Mouse (Mus musculus): Measurements from ENCODE around the gene Snapc1. TPM values are rescaled to one million over a fixed set of nuclear protein-coding genes. Genes with fewer than 3 reads are reported as not detected.

The Snapc1 gene
- polyA plus RNA-seq, 1 experiment from 2014 or later, result 20.5 TPM

GRCm38 (mm10) chr12:73949318-73950058 is 14.8 kb upstream of the Snapc1 start:
- Histone ChIP-seq H3K36me3 (replicated peaks; ENCODE audit: control insufficient read depth, insufficient read depth, low read depth, low read length) (peaks cover 2% of the 10 kb centered on the region; the same call in 1 of the 2 replicates), H3K4me3 (ENCODE audit: low read depth, low read length) (peak overlapping the region; percentile 27), H3K4me2 (ENCODE audit: low read depth, low read length) (peak overlapping the region; percentile 63), H3K27ac (replicated peaks; ENCODE audit: low read depth, low read length) (no peak overlapping the region), H3K27me3 (ENCODE audit: control insufficient read depth, insufficient read depth, low read length) (no peaks in the 10 kb centered on the region), H3K9ac (replicated peaks; ENCODE audit: low read length) (peak overlapping the region; percentile 58), H3K4me1 (ENCODE audit: control insufficient read depth, insufficient read depth, low read length) (no peaks in the 10 kb centered on the region), H3K9me3 (replicated peaks; ENCODE audit: control insufficient read depth, low read length) (no peaks in the 10 kb centered on the region)
- peak; percentile 62 for DNase-seq (ENCODE audit: low spot score)
- 7% methylated on average over 46 of the region's 46 CpGs for WGBS
- ATAC-seq (replicated peaks; ENCODE audit: insufficient number of reproducible peaks, low FRiP score, low TSS enrichment, low read depth), result peak; percentile 73

DNA sequence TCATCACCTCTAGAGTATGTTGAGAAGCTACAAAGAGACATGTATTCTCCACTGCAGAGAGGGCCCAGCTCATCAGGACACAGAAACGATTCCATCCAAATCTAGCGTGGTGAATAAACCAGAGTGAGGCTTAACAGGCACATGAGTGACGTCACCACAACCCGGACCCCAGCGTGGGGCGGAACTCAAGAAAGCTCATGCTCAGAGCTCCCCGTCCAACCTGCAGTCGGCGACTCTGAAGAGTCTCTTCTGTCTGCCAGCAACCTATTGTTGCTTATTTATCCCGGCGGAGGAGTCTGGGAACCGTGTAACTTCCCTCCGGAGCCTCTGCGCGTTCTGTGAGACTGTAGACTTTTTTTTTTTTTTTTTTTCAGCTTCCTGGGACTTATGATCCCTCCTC is 11.4 kb upstream of the Snapc1 start:
- ATAC-seq (replicated peaks; ENCODE audit: insufficient number of reproducible peaks, low FRiP score, low TSS enrichment, low read depth), result 0 out of 2 replicates have a peak, but pooled peaks have one; percentile 37
- H3K4me1 ChIP-seq (ENCODE audit: control insufficient read depth, insufficient read depth, low read length), result no peaks in the 10 kb centered on the region
- DNase-seq (ENCODE audit: low spot score), result peak; percentile 69
- H3K27ac ChIP-seq (replicated peaks; ENCODE audit: low read depth, low read length), result no peak overlapping the region
- peak overlapping the region; percentile 45 for H3K4me2 ChIP-seq (ENCODE audit: low read depth, low read length)
- H3K9me3 ChIP-seq (replicated peaks; ENCODE audit: control insufficient read depth, low read length), result no peaks in the 10 kb centered on the region
- peak overlapping the region; percentile 30 for H3K4me3 ChIP-seq (ENCODE audit: low read depth, low read length)
- peak overlapping the region; percentile 41 for H3K9ac ChIP-seq (replicated peaks; ENCODE audit: low read length)
- H3K36me3 ChIP-seq (replicated peaks; ENCODE audit: control insufficient read depth, insufficient read depth, low read depth, low read length), result no peaks in the 10 kb centered on the region
- no peaks in the 10 kb centered on the region for H3K27me3 ChIP-seq (ENCODE audit: control insufficient read depth, insufficient read depth, low read length)
- 10% methylated on average over 15 of the region's 15 CpGs for WGBS

DNA sequence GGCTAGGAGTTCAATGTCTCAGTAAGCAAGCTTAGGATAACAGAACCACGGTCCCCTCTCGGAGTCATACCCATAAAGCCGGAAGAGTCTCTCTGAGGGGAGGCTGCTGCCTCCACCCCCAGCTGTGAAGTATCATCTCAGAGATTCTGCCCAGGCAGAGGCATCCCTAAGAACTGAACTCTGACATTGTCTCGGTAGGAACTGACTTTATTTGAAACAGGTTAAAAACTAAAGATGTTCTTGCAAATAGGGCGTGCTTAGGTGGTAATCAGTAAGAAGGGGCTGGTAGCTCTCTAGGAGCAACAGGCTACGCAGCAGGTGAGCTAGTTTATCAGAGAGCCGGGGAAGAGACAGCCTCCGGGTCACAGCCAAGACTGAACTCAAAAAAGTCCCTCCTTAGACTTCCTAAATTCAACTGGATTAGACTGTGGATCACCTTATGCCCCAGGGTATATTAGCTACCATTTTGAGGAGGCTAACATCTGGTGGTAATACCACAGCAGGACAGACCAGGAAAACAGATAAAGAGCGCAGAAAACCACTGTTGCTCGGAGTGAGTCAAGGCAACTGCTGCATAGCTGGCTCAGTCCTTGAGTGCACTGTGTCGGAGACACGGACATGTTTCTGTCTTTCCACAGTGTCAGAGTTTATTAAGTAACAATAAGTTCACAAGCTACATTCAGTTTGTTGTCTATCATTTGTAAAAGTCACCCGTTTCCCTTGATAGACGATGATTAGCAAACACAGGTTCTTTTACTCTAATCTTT is 10.7 kb upstream of the Snapc1 start:
- H3K9ac ChIP-seq (replicated peaks; ENCODE audit: low read length), result no peak overlapping the region
- H3K4me3 ChIP-seq (ENCODE audit: low read depth, low read length), result peak overlapping the region; percentile 30; the same call in 1 of the 2 replicates
- 40% methylated on average over 14 of the region's 14 CpGs for WGBS
- peak; percentile 6 for DNase-seq (ENCODE audit: low spot score)
- no peaks in the 10 kb centered on the region for H3K36me3 ChIP-seq (replicated peaks; ENCODE audit: control insufficient read depth, insufficient read depth, low read depth, low read length)
- ATAC-seq (replicated peaks; ENCODE audit: insufficient number of reproducible peaks, low FRiP score, low TSS enrichment, low read depth), result no peak
- H3K9me3 ChIP-seq (replicated peaks; ENCODE audit: control insufficient read depth, low read length), result no peaks in the 10 kb centered on the region
- no peaks in the 10 kb centered on the region for H3K27me3 ChIP-seq (ENCODE audit: control insufficient read depth, insufficient read depth, low read length)
- no peak overlapping the region for H3K27ac ChIP-seq (replicated peaks; ENCODE audit: low read depth, low read length)
- H3K4me1 ChIP-seq (ENCODE audit: control insufficient read depth, insufficient read depth, low read length), result no peaks in the 10 kb centered on the region
- H3K4me2 ChIP-seq (ENCODE audit: low read depth, low read length), result peak overlapping the region; percentile 45

DNA sequence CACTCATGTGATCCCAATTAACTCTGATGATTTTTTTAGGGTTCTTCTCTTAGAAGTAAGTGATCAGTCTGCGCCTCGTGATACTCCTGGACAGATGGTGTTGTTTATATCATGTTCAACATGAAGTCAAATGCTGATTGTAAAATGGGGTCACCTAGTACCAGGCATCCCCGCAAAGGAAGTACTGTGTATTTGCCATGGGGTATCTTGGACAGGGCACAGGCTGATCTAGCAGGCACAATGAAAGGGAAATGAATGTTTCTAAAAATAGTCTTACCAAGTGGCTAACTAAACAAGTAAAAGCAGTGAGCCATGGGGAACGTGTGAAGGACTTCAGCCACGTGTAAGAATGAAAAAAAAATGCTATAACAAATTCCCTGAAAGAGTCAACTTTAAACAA is 9.5 kb upstream of the Snapc1 start:
- DNase-seq (ENCODE audit: low spot score) (no peak), ATAC-seq (replicated peaks; ENCODE audit: insufficient number of reproducible peaks, low FRiP score, low TSS enrichment, low read depth) (no peak)
- Histone ChIP-seq H3K27ac (replicated peaks; ENCODE audit: low read depth, low read length) (no peak overlapping the region), H3K9me3 (replicated peaks; ENCODE audit: control insufficient read depth, low read length) (no peaks in the 10 kb centered on the region), H3K4me1 (ENCODE audit: control insufficient read depth, insufficient read depth, low read length) (no peaks in the 10 kb centered on the region), H3K36me3 (replicated peaks; ENCODE audit: control insufficient read depth, insufficient read depth, low read depth, low read length) (no peaks in the 10 kb centered on the region), H3K4me3 (ENCODE audit: low read depth, low read length) (no peak overlapping the region), H3K9ac (replicated peaks; ENCODE audit: low read length) (no peak overlapping the region), H3K4me2 (ENCODE audit: low read depth, low read length) (no peak overlapping the region), H3K27me3 (ENCODE audit: control insufficient read depth, insufficient read depth, low read length) (no peaks in the 10 kb centered on the region)
- WGBS, result 82% methylated on average over 5 of the region's 5 CpGs

- Histone ChIP-seq H3K9ac (replicated peaks; ENCODE audit: low read length) (no peak overlapping the region), H3K4me1 (ENCODE audit: control insufficient read depth, insufficient read depth, low read length) (no peaks in the 10 kb centered on the region), H3K4me3 (ENCODE audit: low read depth, low read length) (no peak overlapping the region), H3K27ac (replicated peaks; ENCODE audit: low read depth, low read length) (no peak overlapping the region), H3K9me3 (replicated peaks; ENCODE audit: control insufficient read depth, low read length) (no peaks in the 10 kb centered on the region), H3K27me3 (ENCODE audit: control insufficient read depth, insufficient read depth, low read length) (no peaks in the 10 kb centered on the region), H3K36me3 (replicated peaks; ENCODE audit: control insufficient read depth, insufficient read depth, low read depth, low read length) (no peaks in the 10 kb centered on the region), H3K4me2 (ENCODE audit: low read depth, low read length) (no peak overlapping the region)
- 84% methylated on average over 3 of the region's 3 CpGs for WGBS
- ATAC-seq (replicated peaks; ENCODE audit: insufficient number of reproducible peaks, low FRiP score, low TSS enrichment, low read depth) (no peak), DNase-seq (ENCODE audit: low spot score) (no peak)
Measured at GRCm38 (mm10) chr12:73957676-73958075, 6.6 kb upstream of the Snapc1 start.

GRCm38 (mm10) chr12:73958830-73959229 is 5.5 kb upstream of the Snapc1 start:
- ATAC-seq (replicated peaks; ENCODE audit: insufficient number of reproducible peaks, low FRiP score, low TSS enrichment, low read depth) (no peak), DNase-seq (ENCODE audit: low spot score) (no peak)
- H3K27ac ChIP-seq (replicated peaks; ENCODE audit: low read depth, low read length), result no peak overlapping the region
- no peak overlapping the region for H3K4me3 ChIP-seq (ENCODE audit: low read depth, low read length)
- H3K4me1 ChIP-seq (ENCODE audit: control insufficient read depth, insufficient read depth, low read length), result no peaks in the 10 kb centered on the region
- no peaks in the 10 kb centered on the region for H3K27me3 ChIP-seq (ENCODE audit: control insufficient read depth, insufficient read depth, low read length)
- no peaks in the 10 kb centered on the region for H3K36me3 ChIP-seq (replicated peaks; ENCODE audit: control insufficient read depth, insufficient read depth, low read depth, low read length)
- no peak overlapping the region for H3K9ac ChIP-seq (replicated peaks; ENCODE audit: low read length)
- H3K9me3 ChIP-seq (replicated peaks; ENCODE audit: control insufficient read depth, low read length), result no peaks in the 10 kb centered on the region
- H3K4me2 ChIP-seq (ENCODE audit: low read depth, low read length), result no peak overlapping the region
- WGBS, result 81% methylated on average over 2 of the region's 2 CpGs

DNA sequence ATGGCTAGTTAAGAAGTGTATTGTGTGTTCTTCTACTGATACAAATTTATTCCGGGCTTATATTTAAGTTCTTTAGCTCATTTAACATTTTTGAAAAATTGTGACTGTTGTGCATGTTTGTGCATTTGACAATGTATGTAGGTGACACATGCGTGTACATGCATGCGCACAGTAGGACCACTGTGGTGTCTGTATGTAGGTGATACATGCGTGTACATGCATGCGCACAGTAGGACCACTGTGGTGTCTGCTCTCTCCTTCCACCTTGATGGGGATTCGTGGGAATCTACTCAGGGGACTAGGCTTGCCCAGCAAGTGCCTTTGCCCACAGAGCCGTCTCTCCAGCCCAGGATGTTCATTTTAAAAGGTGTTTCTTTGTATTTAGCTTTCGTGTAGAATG is 4.9 kb downstream of the Snapc1 start:
- Histone ChIP-seq H3K4me1 (ENCODE audit: control insufficient read depth, insufficient read depth, low read length) (no peaks in the 10 kb centered on the region), H3K36me3 (replicated peaks; ENCODE audit: control insufficient read depth, insufficient read depth, low read depth, low read length) (peaks cover 20% of the 10 kb centered on the region), H3K27me3 (ENCODE audit: control insufficient read depth, insufficient read depth, low read length) (no peaks in the 10 kb centered on the region), H3K9ac (replicated peaks; ENCODE audit: low read length) (no peak overlapping the region), H3K4me2 (ENCODE audit: low read depth, low read length) (no peak overlapping the region), H3K27ac (replicated peaks; ENCODE audit: low read depth, low read length) (no peak overlapping the region), H3K9me3 (replicated peaks; ENCODE audit: control insufficient read depth, low read length) (no peaks in the 10 kb centered on the region), H3K4me3 (ENCODE audit: low read depth, low read length) (no peak overlapping the region)
- DNase-seq (ENCODE audit: low spot score) (no peak), ATAC-seq (replicated peaks; ENCODE audit: insufficient number of reproducible peaks, low FRiP score, low TSS enrichment, low read depth) (no peak)
- WGBS, result 94% methylated on average over 8 of the region's 8 CpGs

- WGBS, result 95% methylated on average over 6 of the region's 6 CpGs
- H3K4me1 ChIP-seq (ENCODE audit: control insufficient read depth, insufficient read depth, low read length), result no peaks in the 10 kb centered on the region
- ATAC-seq (replicated peaks; ENCODE audit: insufficient number of reproducible peaks, low FRiP score, low TSS enrichment, low read depth), result no peak
Measured at GRCm38 (mm10) chr12:73974584-73974983, 10.3 kb downstream of the Snapc1 start.

More at GRCm38 (mm10) chr12:73974584-73974983, 10.3 kb downstream of the Snapc1 start:
- no peaks in the 10 kb centered on the region for H3K27me3 ChIP-seq (ENCODE audit: control insufficient read depth, insufficient read depth, low read length)
- no peaks in the 10 kb centered on the region for H3K9me3 ChIP-seq (replicated peaks; ENCODE audit: control insufficient read depth, low read length)
- H3K27ac ChIP-seq (replicated peaks; ENCODE audit: low read depth, low read length), result no peak overlapping the region
- no peak overlapping the region for H3K4me2 ChIP-seq (ENCODE audit: low read depth, low read length)
- H3K9ac ChIP-seq (replicated peaks; ENCODE audit: low read length), result no peak overlapping the region
- no peak for DNase-seq (ENCODE audit: low spot score)
- no peak overlapping the region for H3K4me3 ChIP-seq (ENCODE audit: low read depth, low read length)
- peaks cover 19% of the 10 kb centered on the region for H3K36me3 ChIP-seq (replicated peaks; ENCODE audit: control insufficient read depth, insufficient read depth, low read depth, low read length)
